Mouse (Mus musculus) heart, embryonic 12.5 days (tissue): ENCODE data around the gene Nrsn2. TPM values are rescaled to one million over a fixed set of nuclear protein-coding genes. Genes with fewer than 3 reads are reported as not detected.
A peak's percentile ranks its signal among the peaks of the same experiment; 100 is the strongest.
"Not testable (repeated sequence)": the region's sequence is repeated elsewhere in the genome, so short reads cannot be mapped to it uniquely, and the experiment has no call there.

Experiments
- ATAC-seq: fragments of 200-750 bp; cut with Nextera tagmentation; 2 replicates; pipeline ENCODE4 v1.8.0; 2017; ENCODE audit warnings: moderate TSS enrichment, moderate library complexity; ENCODE audit not compliant: insufficient number of reproducible peaks, low FRiP score
- H3K27ac ChIP-seq: fragments of 300-500 bp; sonication (generic); 2 replicates; pipeline ENCODE4 v1.5.1; 2016; ENCODE audit warnings: mild to moderate bottlenecking, moderate library complexity; ENCODE audit not compliant: poor library complexity, severe bottlenecking
- H3K27me3 ChIP-seq: fragments of 300-500 bp; sonication (generic); replicated peaks from 2 replicates; pipeline ENCODE4 v1.6.1; 2016; ENCODE audit warnings: mild to moderate bottlenecking, moderate library complexity
- H3K36me3 ChIP-seq: fragments of 300-500 bp; sonication (generic); 2 replicates; pipeline ENCODE4 v1.6.1; 2016; ENCODE audit warnings: mild to moderate bottlenecking, moderate library complexity
- H3K4me1 ChIP-seq: fragments of 300-500 bp; sonication (generic); replicated peaks from 2 replicates; pipeline ENCODE4 v1.6.1; 2016; ENCODE audit warnings: mild to moderate bottlenecking
- H3K4me2 ChIP-seq: fragments of 300-500 bp; sonication (generic); 2 replicates; pipeline ENCODE4 v1.6.1; 2016; ENCODE audit warnings: mild to moderate bottlenecking, moderate library complexity
- H3K4me3 ChIP-seq: fragments of 300-500 bp; sonication (generic); 2 replicates; pipeline ENCODE4 v1.5.1; 2016; ENCODE audit warnings: mild to moderate bottlenecking
- H3K9ac ChIP-seq: fragments of 300-500 bp; sonication (generic); 2 replicates; pipeline ENCODE4 v1.6.1; 2016; ENCODE audit warnings: mild to moderate bottlenecking, moderate library complexity
- H3K9me3 ChIP-seq: fragments of 300-500 bp; sonication (generic); replicated peaks from 2 replicates; pipeline ENCODE4 v1.6.1; 2016; ENCODE audit warnings: mild to moderate bottlenecking, moderate library complexity
- WGBS: fragments of 180-500 bp; shearing (Covaris S2); methylation state at CpG from one replicate; pipeline ENCODE4 v1.1.7; 2016; 5-methylcytosine and 5-hydroxymethylcytosine counted together
- polyA plus RNA-seq: library from polyadenylated mRNA; unstranded; fragments of >200 nt; fragmentation: Nextera tagmentation; extraction: Ambion mirVana; gene quantifications from 2 replicates; pipeline ENCODE4 v1.2.1, GENCODE M21; 2016

Gene Nrsn2
- polyA plus RNA-seq, 1 experiment from 2014 or later: 3.8 TPM

- 48% methylated on average over 5 of the region's 5 CpGs for WGBS
- Histone ChIP-seq H3K4me1 (peaks cover 22% of the 10 kb centered on the region), H3K27ac (peak overlapping the region; percentile 16; the same call in 1 of the 2 replicates), H3K9me3 (0 out of 2 replicates have a peak, but pooled peaks cover 4% of the 10 kb centered on the region), H3K27me3 (no peaks in the 10 kb centered on the region), H3K4me2 (no peak overlapping the region), H3K9ac (no peak overlapping the region), H3K4me3 (no peak overlapping the region), H3K36me3 (no peaks in the 10 kb centered on the region)
- peak; percentile 22; the same call in 1 of the 2 replicates for ATAC-seq
These were observed 16.8 kb downstream of the Nrsn2 start for GRCm38 (mm10) chr2:152359616-152360015.

- H3K27ac ChIP-seq, H3K9ac ChIP-seq, H3K4me3 ChIP-seq, H3K27me3 ChIP-seq, H3K4me2 ChIP-seq, H3K9me3 ChIP-seq, ATAC-seq, H3K36me3 ChIP-seq: not testable (repeated sequence)
- 76% methylated on average over 5 of the region's 5 CpGs for WGBS
- peaks cover 21% of the 10 kb centered on the region for H3K4me1 ChIP-seq
These were observed 17.5 kb downstream of the Nrsn2 start for GRCm38 (mm10) chr2:152358977-152359376.

GRCm38 (mm10) chr2:152357254-152357653, 19.2 kb downstream of the Nrsn2 start:
- Histone ChIP-seq H3K4me1 (peaks cover 15% of the 10 kb centered on the region), H3K36me3 (no peaks in the 10 kb centered on the region), H3K9ac (no peak overlapping the region), H3K9me3 (0 out of 2 replicates have a peak, but pooled peaks cover 4% of the 10 kb centered on the region), H3K27ac (no peak overlapping the region), H3K4me2 (no peak overlapping the region), H3K27me3 (no peaks in the 10 kb centered on the region), H3K4me3 (no peak overlapping the region)
- ATAC-seq: no peak
- 87% methylated on average over 3 of the region's 3 CpGs for WGBS

- H3K4me3 ChIP-seq: no peak overlapping the region
- H3K9me3 ChIP-seq: no peaks in the 10 kb centered on the region
- no peak overlapping the region for H3K27ac ChIP-seq
- 81% methylated on average over 8 of the region's 8 CpGs for WGBS
- no peaks in the 10 kb centered on the region for H3K36me3 ChIP-seq
- 0 out of 2 replicates have a peak, but pooled peaks cover 4% of the 10 kb centered on the region for H3K27me3 ChIP-seq
- H3K4me1 ChIP-seq: peaks cover 22% of the 10 kb centered on the region
- ATAC-seq: peak; percentile 75
- H3K4me2 ChIP-seq: peak overlapping the region; percentile 5; the same call in 1 of the 2 replicates
- no peak overlapping the region for H3K9ac ChIP-seq
These were observed 26.4 kb downstream of the Nrsn2 start for GRCm38 (mm10) chr2:152349842-152350540.

- 67% methylated on average over 6 of the region's 6 CpGs for WGBS
- peak; percentile 56 for ATAC-seq
- Histone ChIP-seq H3K27me3 (0 out of 2 replicates have a peak, but pooled peaks cover 4% of the 10 kb centered on the region), H3K9me3 (no peaks in the 10 kb centered on the region), H3K27ac (no peak overlapping the region), H3K9ac (no peak overlapping the region), H3K4me2 (no peak overlapping the region), H3K4me1 (peaks cover 27% of the 10 kb centered on the region), H3K4me3 (no peak overlapping the region), H3K36me3 (no peaks in the 10 kb centered on the region)
These were observed 27.2 kb downstream of the Nrsn2 start for GRCm38 (mm10) chr2:152349205-152349604.

- Histone ChIP-seq H3K4me3 (no peak overlapping the region), H3K4me2 (no peak overlapping the region), H3K4me1 (peaks cover 31% of the 10 kb centered on the region), H3K9me3 (no peaks in the 10 kb centered on the region), H3K9ac (no peak overlapping the region), H3K27ac (peak overlapping the region; percentile 22; the same call in 1 of the 2 replicates), H3K36me3 (no peaks in the 10 kb centered on the region), H3K27me3 (0 out of 2 replicates have a peak, but pooled peaks cover 4% of the 10 kb centered on the region)
- ATAC-seq: no peak
- 70% methylated on average over 2 of the region's 2 CpGs for WGBS
These were observed 28.7 kb downstream of the Nrsn2 start for GRCm38 (mm10) chr2:152347722-152348121.

- Histone ChIP-seq H3K4me1 (peaks cover 31% of the 10 kb centered on the region), H3K4me2 (peak overlapping the region; percentile 28; the same call in 1 of the 2 replicates), H3K4me3 (no peak overlapping the region), H3K27ac (peak overlapping the region; percentile 68), H3K27me3 (0 out of 2 replicates have a peak, but pooled peaks cover 4% of the 10 kb centered on the region), H3K9me3 (no peaks in the 10 kb centered on the region), H3K9ac (no peak overlapping the region), H3K36me3 (no peaks in the 10 kb centered on the region)
- peak; percentile 60 for ATAC-seq
- WGBS: 15% methylated on average over 9 of the region's 9 CpGs
These were observed 29.5 kb downstream of the Nrsn2 start for GRCm38 (mm10) chr2:152346776-152347465.

- 0 out of 2 replicates have a peak, but pooled peaks cover 4% of the 10 kb centered on the region for H3K27me3 ChIP-seq
- WGBS: 66% methylated on average over 6 of the region's 6 CpGs
These were observed 31.0 kb downstream of the Nrsn2 start for GRCm38 (mm10) chr2:152345393-152345792.

GRCm38 (mm10) chr2:152344909-152345308, 31.5 kb downstream of the Nrsn2 start:
- peak overlapping the region; percentile 33; the same call in 1 of the 2 replicates for H3K27ac ChIP-seq
- no peak overlapping the region for H3K4me3 ChIP-seq
- H3K9me3 ChIP-seq: no peaks in the 10 kb centered on the region
- ATAC-seq: no peak
- 59% methylated on average over 5 of the region's 5 CpGs for WGBS
- H3K4me2 ChIP-seq: peak overlapping the region; percentile 87; the same call in 1 of the 2 replicates
- H3K27me3 ChIP-seq: 0 out of 2 replicates have a peak, but pooled peaks cover 4% of the 10 kb centered on the region
- H3K9ac ChIP-seq: no peak overlapping the region; the same call in 1 of the 2 replicates
- peaks cover 31% of the 10 kb centered on the region for H3K4me1 ChIP-seq
- no peaks in the 10 kb centered on the region for H3K36me3 ChIP-seq

More at GRCm38 (mm10) chr2:152345393-152345792, 31.0 kb downstream of the Nrsn2 start:
- H3K27ac ChIP-seq: no peak overlapping the region
- H3K9me3 ChIP-seq: no peaks in the 10 kb centered on the region
- ATAC-seq: no peak
- H3K4me1 ChIP-seq: peaks cover 31% of the 10 kb centered on the region
- no peak overlapping the region for H3K9ac ChIP-seq
- no peak overlapping the region for H3K4me2 ChIP-seq
- no peaks in the 10 kb centered on the region for H3K36me3 ChIP-seq
- no peak overlapping the region for H3K4me3 ChIP-seq

- Histone ChIP-seq H3K4me1 (peaks cover 28% of the 10 kb centered on the region), H3K9me3 (no peaks in the 10 kb centered on the region), H3K36me3 (no peaks in the 10 kb centered on the region), H3K27ac (peak overlapping the region; percentile 33), H3K4me2 (peak overlapping the region; percentile 87), H3K9ac (peak overlapping the region; percentile 68), H3K4me3 (peak overlapping the region; percentile 59), H3K27me3 (0 out of 2 replicates have a peak, but pooled peaks cover 4% of the 10 kb centered on the region)
- WGBS: 11% methylated on average over 10 of the region's 10 CpGs
- ATAC-seq: 0 out of 2 replicates have a peak, but pooled peaks have one; percentile 16
These were observed 32.1 kb downstream of the Nrsn2 start for GRCm38 (mm10) chr2:152344361-152344760.
